Mouse (Mus musculus): ENCODE results near the gene Trappc3l. TPM values are rescaled to one million over a fixed set of nuclear protein-coding genes. Genes with fewer than 3 reads are reported as not detected.

Trappc3l gene
- polyA plus RNA-seq, 1 experiment from 2014 or later, result not detected

DNA sequence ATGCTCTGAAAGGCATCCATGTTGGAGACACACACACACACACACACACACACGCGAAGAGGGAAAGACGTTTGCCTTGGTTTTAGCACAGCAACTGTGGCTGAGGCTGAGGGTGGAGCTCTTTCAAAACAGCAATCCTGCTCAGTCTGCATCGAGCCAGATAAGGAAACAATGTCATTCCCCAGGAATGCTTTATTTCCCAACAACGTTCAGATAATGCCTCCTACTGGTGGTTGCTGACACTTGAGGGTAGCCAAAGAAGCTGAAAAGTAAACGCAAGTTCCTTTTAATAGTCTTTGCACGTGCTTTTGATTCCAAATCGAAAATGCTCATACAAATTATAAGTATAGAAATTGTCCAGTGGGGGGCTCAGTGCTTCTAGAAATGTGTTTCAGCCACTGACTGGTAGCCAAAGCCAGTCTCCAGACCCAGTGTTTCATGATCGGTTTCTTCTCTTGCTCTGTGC is 59.1 kb downstream of the Trappc3l start, which contains the start of gene Calhm5:
Gene Calhm5 (minus strand): TSS at position 102 of the 466 bp plus-strand sequence.
- H3K9ac ChIP-seq, result 0 out of 2 replicates have a peak within 1 kb of the TSS, but pooled peaks have one; percentile 18
- WGBS, result 36% methylated on average over 9 of the region's 9 CpGs

DNA sequence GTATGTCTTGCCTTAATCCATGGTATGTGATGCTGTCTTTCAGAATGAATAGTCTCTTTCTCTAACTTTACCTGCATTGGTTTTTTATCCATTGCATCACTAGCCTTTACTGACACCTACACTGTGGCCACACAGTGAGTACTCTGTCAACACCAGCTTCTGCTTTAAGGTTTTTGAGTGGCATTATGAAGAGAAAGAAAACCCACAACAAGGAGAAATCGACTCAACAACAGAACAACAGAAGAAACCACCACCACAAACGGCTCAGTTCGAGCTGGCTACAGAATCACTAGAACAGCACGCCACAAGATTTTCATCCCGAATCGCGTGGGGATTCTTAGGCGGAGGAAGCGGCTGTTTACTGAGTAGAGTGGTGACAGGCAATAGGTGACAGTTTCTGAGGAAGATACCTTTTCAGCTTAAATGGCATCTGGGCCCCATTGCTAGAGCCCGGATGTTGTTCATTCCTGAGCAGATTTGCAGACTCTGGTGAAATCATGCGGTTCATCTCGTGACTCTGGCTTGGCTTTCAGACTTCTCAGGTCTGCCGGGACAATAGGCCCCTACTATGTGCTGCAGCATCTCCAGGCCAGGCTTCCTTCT is 73.6 kb downstream of the Trappc3l start:
- H3K9me3 ChIP-seq, result no peaks in the 10 kb centered on the region
- H3K27ac ChIP-seq (replicated peaks), result no peak overlapping the region
- no peak overlapping the region for H3K4me3 ChIP-seq
- no peak for ATAC-seq (ENCODE audit: low read depth)
- H3K36me3 ChIP-seq, result no peaks in the 10 kb centered on the region
- WGBS, result 87% methylated on average over 13 of the region's 13 CpGs
- no peaks in the 10 kb centered on the region for H3K4me1 ChIP-seq (replicated peaks)
- H3K4me2 ChIP-seq, result no peak overlapping the region
- H3K27me3 ChIP-seq, result no peaks in the 10 kb centered on the region
- no peak overlapping the region for H3K9ac ChIP-seq

More for the DNA sequence above, 59.1 kb downstream of the Trappc3l start, which contains the start of gene Calhm5:
- ATAC-seq (ENCODE audit: low read depth), result peak; percentile 53
- Histone ChIP-seq H3K4me3 (peak within 1 kb of the TSS; percentile 19), H3K27me3 (no peaks in the 10 kb centered on the region), H3K4me1 (replicated peaks) (0 out of 2 replicates have a peak, but pooled peaks cover 6% of the 10 kb centered on the region), H3K9me3 (no peaks in the 10 kb centered on the region), H3K36me3 (no peaks in the 10 kb centered on the region), H3K27ac (replicated peaks) (no peak within 1 kb of the TSS), H3K4me2 (peak within 1 kb of the TSS; percentile 47)

DNA sequence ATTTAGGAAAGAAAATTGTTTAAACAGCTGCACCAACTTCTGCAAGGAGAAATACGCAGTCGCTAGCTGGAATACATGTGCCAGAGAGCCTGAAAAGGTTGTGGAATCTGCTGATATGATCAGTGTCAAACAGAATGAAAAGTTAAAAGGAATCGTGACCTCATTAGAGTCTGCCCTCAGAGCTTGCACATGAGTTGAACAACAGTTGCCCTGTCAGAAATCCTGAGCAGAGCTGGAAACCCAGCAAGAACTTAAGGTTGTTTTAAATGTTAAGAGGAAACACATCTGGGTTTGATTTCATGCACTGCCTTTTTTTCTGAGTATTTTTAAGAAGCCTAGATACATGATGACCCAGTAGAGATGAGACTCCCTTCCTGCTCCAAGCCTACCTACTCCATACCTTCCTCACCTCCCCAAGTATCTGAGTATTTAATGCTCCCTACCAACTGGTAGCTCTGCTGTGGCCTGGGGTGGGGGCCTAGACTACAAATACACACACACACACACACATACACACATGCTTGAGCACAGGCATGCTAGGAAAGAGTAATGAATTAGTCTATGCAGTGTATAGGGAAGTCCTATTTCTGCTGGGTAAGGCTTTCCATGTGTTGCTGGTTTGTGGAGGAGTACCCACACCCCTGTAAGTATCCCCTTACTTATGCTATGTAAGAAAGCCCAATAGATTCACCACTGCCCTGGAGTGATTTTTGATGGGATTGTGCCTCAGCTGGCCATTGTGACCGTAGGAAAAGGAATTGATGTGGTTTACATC is 74.8 kb downstream of the Trappc3l start:
- H3K27me3 ChIP-seq, result no peaks in the 10 kb centered on the region
- no peak overlapping the region for H3K4me3 ChIP-seq
- H3K4me1 ChIP-seq (replicated peaks), result no peaks in the 10 kb centered on the region
- no peak overlapping the region for H3K9ac ChIP-seq
- H3K4me2 ChIP-seq, result no peak overlapping the region
- WGBS, result 79% methylated on average over 4 of the region's 4 CpGs
- H3K9me3 ChIP-seq, result no peaks in the 10 kb centered on the region
- H3K36me3 ChIP-seq, result no peaks in the 10 kb centered on the region
- ATAC-seq (ENCODE audit: low read depth), result no peak
- no peak overlapping the region for H3K27ac ChIP-seq (replicated peaks)

DNA sequence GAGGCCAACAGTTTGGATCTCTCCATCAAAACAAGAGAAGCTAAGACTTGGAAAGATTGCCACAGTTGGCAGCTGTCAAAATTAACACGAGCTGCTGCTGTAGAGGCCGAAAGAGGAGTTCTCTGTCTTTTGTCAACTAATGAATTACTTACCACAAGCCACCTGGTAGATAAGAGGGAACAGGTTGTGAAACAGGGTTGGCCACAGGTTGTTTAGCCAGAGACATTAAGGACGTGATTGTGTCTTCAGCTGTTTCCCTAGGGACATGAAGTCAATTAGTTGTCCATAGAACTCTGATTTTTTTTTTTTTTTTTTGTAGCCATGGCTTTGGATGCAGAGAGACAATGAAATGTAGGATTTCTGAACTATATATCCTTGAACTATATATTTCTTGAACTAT is 79.7 kb downstream of the Trappc3l start:
- 66% methylated on average over 3 of the region's 3 CpGs for WGBS
- no peak for ATAC-seq (ENCODE audit: low read depth)
- Histone ChIP-seq H3K27me3 (no peaks in the 10 kb centered on the region), H3K4me2 (no peak overlapping the region), H3K4me3 (no peak overlapping the region), H3K4me1 (replicated peaks) (no peaks in the 10 kb centered on the region), H3K27ac (replicated peaks) (no peak overlapping the region), H3K9ac (no peak overlapping the region), H3K9me3 (no peaks in the 10 kb centered on the region), H3K36me3 (no peaks in the 10 kb centered on the region)

DNA sequence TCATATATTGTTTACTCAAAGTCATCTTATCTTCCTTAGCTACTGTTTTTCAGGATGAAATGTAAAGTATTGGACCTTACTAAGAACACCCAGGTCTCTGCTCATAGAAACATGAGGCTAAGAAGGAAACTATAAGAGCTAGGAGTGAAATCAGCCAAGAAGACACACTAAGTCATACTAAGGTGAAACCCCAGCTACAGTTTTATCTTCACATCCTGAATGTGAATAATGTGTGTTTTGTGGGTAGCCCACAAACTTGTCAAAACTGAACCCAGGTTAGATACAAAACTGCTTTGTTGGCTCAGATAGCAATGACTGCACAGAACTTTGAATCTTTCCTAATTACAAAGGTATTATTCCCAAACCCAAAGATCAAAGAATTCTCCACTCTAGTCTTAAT is 80.4 kb downstream of the Trappc3l start:
- Histone ChIP-seq H3K4me1 (replicated peaks) (no peaks in the 10 kb centered on the region), H3K9ac (no peak overlapping the region), H3K36me3 (no peaks in the 10 kb centered on the region), H3K9me3 (no peaks in the 10 kb centered on the region), H3K27ac (replicated peaks) (no peak overlapping the region), H3K27me3 (no peaks in the 10 kb centered on the region), H3K4me2 (no peak overlapping the region), H3K4me3 (no peak overlapping the region)
- no peak for ATAC-seq (ENCODE audit: low read depth)

DNA sequence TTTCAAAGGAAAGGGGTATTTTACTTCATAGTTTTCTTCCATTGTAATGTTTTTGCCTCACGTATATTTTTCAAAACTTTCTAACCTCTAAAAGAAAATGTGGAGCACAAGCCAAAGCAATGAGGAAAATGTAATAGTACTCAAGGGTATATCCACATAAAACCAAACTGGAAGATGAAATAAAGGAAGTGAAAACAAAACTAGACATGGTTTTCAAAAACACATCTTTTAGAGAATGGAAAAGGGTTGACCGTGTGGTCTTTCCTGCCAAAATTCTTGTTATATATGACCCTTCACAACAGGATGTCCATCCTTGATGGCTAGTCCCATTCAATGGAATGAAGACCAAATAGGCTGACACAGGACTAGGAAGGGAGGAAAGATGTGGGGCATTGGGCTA is 81.0 kb downstream of the Trappc3l start:
- ATAC-seq (ENCODE audit: low read depth), result no peak
- Histone ChIP-seq H3K36me3 (no peaks in the 10 kb centered on the region), H3K4me1 (replicated peaks) (no peaks in the 10 kb centered on the region), H3K9ac (no peak overlapping the region), H3K27me3 (no peaks in the 10 kb centered on the region), H3K27ac (replicated peaks) (no peak overlapping the region), H3K9me3 (no peaks in the 10 kb centered on the region), H3K4me2 (no peak overlapping the region), H3K4me3 (no peak overlapping the region)
- 91% methylated on average over 2 of the region's 2 CpGs for WGBS

DNA sequence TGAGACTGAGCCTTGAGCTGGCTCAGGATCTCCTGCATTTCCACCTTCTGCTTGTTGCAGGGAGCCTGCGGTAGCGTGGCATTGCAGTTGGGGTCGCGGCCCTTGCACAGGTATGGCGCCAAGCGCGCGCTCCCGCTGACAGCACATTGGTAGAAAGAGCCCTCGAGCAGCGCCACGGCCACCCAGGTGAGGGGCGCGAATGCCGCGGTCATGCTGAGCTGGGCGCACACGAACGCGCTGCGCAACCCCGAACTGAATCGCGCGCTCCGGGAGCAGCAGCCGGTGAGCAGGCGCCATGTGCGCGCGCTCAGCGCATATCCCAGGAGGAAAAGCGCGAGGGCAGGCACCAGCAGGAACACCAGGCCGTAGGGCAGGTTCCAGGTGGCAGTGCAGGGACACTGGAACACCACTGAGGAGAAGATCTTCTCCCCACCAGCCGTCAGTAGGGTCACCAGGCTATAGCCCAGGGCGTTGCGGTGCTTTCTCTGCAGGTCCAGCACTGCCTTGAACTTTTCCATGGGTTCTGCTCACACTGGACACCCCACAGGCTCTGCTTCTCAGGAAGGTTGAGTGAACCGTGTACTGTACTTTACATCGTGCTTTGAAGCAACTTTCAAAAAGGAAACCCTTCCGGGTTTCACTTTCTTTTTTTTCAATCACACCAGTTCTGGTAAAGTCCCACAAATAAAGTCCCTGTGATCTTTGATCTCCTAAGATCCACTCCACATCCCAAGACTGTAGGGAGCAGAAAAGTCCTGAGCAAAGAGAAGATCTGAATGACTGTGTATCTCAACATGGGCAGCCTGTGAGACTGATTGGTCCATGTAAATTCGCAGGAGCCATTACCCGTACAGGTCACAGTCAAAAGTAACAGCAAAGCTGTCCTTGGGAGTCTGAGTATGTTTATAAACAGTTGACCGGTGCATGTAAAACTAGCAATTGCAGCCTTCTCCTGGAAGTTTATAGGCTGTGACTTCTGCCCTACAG is 90.3 kb downstream of the Trappc3l start, which contains the start of gene Calhm6:
Gene Calhm6 (minus strand): TSS at position 593 of the 987 bp plus-strand sequence.
- peaks cover 9% of the 10 kb centered on the region; the same call in 1 of the 2 replicates for H3K4me1 ChIP-seq (replicated peaks)
- peak within 1 kb of the TSS; percentile 79 for H3K4me2 ChIP-seq
- peak within 1 kb of the TSS; percentile 52 for H3K4me3 ChIP-seq
- ATAC-seq (ENCODE audit: low read depth), result peak; percentile 88
- no peak within 1 kb of the TSS for H3K27ac ChIP-seq (replicated peaks)
- peak within 1 kb of the TSS; percentile 66 for H3K9ac ChIP-seq
- 17% methylated on average over 44 of the region's 44 CpGs for WGBS
- no peaks in the 10 kb centered on the region for H3K27me3 ChIP-seq
- H3K9me3 ChIP-seq, result 0 out of 2 replicates have a peak, but pooled peaks cover 3% of the 10 kb centered on the region
- no peaks in the 10 kb centered on the region for H3K36me3 ChIP-seq

DNA sequence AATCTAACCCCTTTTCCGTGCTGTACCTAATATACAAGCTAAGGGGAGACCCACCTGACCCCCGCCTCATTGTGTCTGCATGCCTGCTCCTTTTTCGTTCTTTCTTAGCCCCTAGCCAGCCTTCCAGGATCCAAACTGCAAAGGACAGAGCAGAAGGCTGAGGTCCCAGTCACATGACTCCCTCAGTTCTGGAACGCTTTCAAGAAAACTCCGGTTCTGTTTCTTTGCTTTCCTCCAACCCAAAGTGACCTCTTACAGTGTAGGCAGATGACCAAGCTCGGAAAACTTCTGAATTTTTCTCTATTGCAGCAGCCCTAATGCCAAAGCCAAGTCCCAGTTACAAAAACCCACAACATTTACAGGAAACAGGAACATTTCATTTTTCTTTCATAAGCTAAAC is 91.0 kb downstream of the Trappc3l start:
- Histone ChIP-seq H3K9me3 (0 out of 2 replicates have a peak, but pooled peaks cover 3% of the 10 kb centered on the region), H3K4me2 (no peak overlapping the region), H3K27ac (replicated peaks) (no peak overlapping the region), H3K4me3 (no peak overlapping the region), H3K27me3 (no peaks in the 10 kb centered on the region), H3K36me3 (no peaks in the 10 kb centered on the region), H3K4me1 (replicated peaks) (peaks cover 9% of the 10 kb centered on the region; the same call in 1 of the 2 replicates), H3K9ac (no peak overlapping the region)
- 85% methylated on average over 6 of the region's 6 CpGs for WGBS
- ATAC-seq (ENCODE audit: low read depth), result no peak

DNA sequence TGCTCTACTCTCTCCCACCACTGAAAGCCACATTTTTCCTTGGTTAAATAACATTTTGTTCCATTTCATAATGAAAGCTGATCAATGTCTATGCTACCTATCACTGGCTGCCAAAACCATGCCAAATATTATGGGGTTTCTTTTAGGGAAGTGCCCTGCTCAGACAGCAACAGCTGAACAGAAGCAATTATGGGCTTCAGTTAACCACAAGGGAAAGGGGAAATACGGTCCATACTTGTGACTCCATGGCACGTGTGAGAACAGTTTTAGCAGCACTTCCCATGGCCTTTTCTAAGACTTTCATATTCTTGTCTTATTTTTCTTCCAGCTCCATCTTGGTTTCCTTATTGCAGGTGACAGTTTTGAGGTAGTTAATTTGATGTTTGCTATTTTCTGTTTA is 94.0 kb downstream of the Trappc3l start:
- 82% methylated on average over 2 of the region's 2 CpGs for WGBS
- H3K9ac ChIP-seq, result no peak overlapping the region
- no peak for ATAC-seq (ENCODE audit: low read depth)

DNA sequence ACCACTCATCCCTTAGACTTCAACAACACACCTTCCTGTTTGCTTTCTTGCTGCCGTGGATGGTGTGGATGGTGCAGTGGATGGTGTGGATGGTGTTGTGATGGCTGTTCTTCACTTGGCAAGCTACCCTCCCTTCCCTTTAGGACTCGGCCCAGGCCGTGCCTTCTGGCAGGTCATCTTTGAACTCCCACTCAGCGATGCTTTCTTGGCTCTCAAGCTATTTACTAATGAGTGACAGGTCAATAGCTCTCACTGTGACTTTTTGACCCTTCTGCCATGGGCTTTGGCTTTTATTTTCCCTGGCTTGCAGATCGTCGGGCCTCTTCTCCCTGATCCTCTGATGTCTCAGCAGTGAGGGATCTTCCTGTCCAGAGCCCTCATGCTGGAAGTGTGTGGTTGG is 99.0 kb downstream of the Trappc3l start:
- Histone ChIP-seq H3K4me3 (no peak overlapping the region), H3K9me3 (no peaks in the 10 kb centered on the region), H3K36me3 (no peaks in the 10 kb centered on the region), H3K27me3 (no peaks in the 10 kb centered on the region), H3K27ac (replicated peaks) (no peak overlapping the region), H3K9ac (no peak overlapping the region), H3K4me2 (no peak overlapping the region), H3K4me1 (replicated peaks) (no peaks in the 10 kb centered on the region)
- 23% methylated on average over 6 of the region's 6 CpGs for WGBS
- ATAC-seq (ENCODE audit: low read depth), result no peak

More for the DNA sequence above, 94.0 kb downstream of the Trappc3l start:
- Histone ChIP-seq H3K27ac (replicated peaks) (no peak overlapping the region), H3K4me1 (replicated peaks) (peaks cover 9% of the 10 kb centered on the region; the same call in 1 of the 2 replicates), H3K27me3 (no peaks in the 10 kb centered on the region), H3K4me2 (no peak overlapping the region), H3K4me3 (no peak overlapping the region), H3K9me3 (no peaks in the 10 kb centered on the region), H3K36me3 (no peaks in the 10 kb centered on the region)

DNA sequence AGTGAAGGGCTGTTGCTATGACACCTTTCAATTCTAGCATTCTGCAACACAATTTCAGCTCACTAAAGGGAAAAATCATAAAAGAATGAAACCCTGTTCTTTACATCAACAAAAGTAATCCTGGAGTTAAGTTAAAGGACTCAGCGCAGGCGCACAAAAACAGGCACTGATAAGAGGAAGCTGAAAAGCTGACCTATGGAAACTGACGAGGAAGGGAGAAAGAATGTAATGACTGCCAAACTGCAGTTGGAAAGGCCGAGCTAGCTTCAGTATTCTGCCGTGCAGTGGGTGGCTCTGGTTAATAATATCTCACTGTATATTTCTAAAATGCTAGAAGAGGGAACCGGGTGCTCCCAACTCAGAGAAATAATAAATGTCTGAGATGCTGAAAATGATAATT is 100.6 kb downstream of the Trappc3l start:
- no peak for ATAC-seq (ENCODE audit: low read depth)
- WGBS, result 80% methylated on average over 6 of the region's 6 CpGs
- H3K9me3 ChIP-seq, result no peaks in the 10 kb centered on the region
- no peaks in the 10 kb centered on the region for H3K36me3 ChIP-seq
- no peak overlapping the region for H3K4me3 ChIP-seq
- H3K4me1 ChIP-seq (replicated peaks), result no peaks in the 10 kb centered on the region
- H3K4me2 ChIP-seq, result no peak overlapping the region
- no peak overlapping the region for H3K27ac ChIP-seq (replicated peaks)
- no peak overlapping the region for H3K9ac ChIP-seq
- no peaks in the 10 kb centered on the region for H3K27me3 ChIP-seq

Data from neural tube, embryonic 13.5 days (tissue).